Mouse (Mus musculus) frontal cortex, postnatal 25 days (tissue): ENCODE measurements at regions not wholly inside any gene's neighbourhood (a gene's known extent, or its start where the extent isn't known, plus 50 kb on each side); places are given as distances from the start of the nearest gene placed in this dataset.

ENCODE experiments used
- DNase-seq, 2 experiments: peaks; one replicate each; pipeline ENCODE4 v3.0.0; 2022; ENCODE audit warnings: low spot score in 2 of 2

DNA sequence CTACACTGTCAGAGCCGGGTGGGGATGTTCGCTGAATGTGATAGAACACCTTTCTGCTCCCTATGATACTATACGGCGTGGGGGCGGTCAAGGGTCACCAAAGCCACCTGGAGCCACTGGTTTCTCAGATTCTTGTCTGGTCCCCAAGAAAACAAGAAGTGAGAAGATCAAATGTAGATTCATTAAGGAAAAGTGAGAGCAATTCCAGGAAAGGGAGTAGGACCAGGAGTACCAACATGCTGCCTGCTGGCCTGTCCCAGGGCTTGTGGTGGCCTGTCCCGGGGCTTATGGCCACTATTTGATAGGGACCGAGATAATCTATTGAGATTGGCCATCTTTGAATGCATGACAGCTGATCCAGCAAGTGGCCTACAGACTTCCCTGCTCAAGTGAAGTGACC lies 58.8 kb upstream of the Fut8 start:
- no peak for DNase-seq

DNA sequence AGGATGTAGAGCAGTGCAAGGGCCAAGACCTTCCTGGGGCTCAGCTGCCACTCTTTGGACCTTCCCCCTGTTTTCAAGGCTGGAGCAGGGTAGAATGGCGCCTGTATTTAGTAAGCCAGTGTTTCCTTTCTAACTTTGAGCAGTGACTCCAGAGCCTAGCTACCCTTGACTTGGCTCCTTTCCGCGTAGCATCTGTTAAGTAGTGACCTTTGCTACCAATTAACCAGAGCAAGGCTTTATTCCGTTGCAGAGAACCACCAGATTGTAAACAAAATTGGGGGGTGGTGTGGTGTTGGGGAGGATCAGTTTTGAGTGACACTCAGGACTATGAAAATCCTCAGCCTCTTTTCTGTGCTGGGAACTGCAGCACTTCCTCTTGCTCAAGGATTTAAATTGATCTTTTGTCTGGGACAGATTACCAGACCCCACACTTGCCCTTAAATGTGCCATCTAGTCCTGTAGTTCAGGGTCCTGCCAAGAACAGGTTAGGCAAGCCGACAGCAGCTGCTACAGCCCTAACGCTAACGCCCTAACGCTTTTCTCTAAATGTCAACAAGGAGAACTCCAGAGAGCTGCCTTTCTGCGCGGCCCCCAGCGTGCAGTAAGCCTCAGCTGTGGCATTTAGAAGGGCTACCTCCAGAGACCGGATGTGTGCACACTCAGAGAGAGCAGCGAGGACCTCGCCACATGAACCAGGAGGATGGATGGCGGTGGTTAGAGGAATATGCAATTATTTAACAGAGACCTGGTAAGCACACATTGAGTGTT lies 59.9 kb upstream of the Fut8 start:
- no peak for DNase-seq

DNA sequence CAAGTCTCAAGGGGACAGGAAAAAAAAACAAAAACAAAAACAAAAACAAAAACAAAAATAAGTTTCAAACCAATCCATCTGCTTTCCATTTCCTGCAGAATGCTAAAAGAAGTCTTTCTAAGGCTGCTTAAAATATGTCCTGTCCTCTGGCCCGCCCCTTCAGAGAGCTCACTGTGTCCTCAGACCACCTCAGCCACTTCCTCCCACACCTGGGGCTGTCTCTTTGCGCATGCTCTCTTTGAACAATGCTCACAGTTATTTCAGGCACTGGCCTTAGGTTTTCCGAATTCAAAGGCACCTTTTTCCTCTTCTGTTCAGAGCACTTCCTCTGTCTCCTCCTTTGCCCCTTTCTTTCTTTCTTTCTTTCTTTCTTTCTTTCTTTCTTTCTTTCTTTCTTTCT lies 60.6 kb upstream of the Fut8 start:
- no peak for DNase-seq

DNA sequence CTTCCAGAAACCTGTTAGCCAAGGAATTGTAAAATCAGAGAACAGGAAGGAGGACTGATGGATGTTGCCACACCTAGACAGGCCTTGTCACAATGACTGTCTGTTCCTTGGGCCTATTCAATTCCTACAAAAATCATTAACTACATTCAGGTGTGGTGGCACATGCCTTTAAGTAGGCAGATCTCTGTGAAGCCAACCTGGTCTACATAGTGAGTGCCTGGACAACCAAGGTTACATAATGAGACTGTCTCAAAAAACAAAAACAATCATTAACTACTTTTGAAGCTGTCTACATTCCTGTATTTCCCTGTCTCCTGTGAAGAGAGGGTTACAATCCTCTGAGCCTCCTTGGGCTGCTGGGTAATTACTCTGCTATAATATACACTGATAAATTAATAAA lies 63.9 kb upstream of the Fut8 start:
- no peak for DNase-seq

DNA sequence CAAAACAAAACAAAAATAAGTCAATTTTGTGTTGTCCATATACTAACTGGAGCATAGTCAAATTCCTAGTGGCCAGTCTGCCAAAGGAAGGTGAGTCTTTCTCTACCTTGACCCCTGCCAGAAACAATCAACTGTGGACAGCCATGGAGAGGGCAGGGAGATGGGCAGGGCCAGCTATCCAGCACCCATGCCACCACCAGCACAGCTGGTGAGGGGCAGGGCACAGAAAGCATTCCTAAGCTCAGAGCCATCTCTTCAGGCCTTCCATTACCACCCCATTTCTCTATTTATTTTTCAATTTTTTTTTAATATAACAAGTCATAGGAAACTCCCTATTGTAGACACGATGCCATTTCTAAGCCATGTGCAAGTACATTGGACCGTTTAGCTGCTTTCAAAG lies 65.4 kb upstream of the Fut8 start:
- DNase-seq: no peak

DNA sequence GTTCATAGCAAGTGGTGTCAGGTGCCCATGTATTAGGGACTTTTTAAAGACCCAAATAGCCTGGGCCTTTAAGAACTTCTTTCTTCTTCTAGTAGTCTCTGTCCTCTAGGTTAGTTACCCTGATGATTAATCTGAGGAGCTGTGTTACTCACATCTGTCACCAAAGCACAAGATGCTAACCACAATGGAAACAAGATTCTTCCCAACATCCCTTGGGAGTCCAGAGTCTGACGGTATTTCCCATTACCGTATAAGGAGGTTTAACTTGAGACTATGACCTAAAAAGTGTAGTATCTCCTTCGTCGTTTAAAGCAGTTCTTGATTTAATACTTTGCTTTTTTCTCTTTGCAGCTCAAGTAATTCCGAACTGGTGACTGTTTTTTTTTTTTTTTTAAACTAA lies 67.7 kb upstream of the Fut8 start:
- DNase-seq: no peak

DNA sequence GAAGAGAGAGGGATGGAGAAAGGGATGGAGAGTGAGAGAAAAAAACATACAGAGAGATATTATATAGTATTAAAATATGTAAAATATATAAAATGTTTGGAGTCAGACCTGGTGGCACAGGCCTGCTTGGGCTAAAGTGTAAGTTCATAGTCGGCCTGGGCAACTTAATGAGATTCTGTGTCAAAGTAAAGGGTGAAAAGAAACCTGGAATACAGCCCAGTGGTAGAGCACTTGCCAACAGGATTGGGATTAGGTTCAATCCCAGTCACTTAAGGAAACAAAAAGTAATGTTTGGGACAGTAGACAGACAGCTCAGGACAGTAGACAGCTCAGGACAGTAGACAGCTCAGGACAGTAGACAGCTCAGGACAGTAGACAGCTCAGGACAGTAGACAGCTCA lies 69.6 kb upstream of the Fut8 start:
- no peak for DNase-seq

DNA sequence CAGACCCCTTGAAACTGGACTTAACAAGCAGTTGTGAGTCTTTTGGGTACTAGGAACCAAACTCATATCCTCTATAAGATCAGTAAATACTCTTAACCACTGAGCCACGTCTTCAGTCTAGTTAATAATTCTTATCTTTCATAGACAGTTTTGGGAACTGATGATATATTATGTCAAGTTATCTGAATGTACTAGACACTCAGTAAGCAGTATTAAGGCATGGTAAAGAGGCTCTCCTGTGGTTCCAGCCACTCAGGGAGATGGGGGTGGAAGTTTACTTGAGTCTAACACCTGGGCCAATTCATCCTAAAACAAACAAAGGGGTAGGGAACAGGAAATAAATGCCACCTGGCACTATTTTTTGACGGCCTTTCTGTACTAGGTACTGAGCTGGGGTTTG lies 81.2 kb upstream of the Fut8 start:
- no peak for DNase-seq

DNA sequence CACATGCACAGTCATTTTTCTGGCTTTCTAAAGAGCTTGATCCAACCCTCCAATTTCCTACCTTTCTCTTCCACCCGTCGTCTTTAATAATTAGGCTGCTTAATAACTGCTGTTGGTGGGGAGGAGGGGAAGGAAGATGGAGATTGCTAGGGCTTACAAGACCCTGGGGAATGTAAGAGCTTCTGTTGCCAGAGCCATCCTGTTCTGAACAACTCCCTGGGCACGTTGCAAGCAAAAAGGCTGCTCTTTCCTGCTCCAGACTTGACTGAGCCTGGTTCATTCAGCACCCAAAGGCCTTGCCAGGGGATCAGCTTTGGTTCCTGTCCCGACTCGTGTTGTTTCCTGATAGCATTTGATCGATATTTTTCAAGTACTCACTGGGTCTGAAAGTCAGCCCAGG lies 82.3 kb upstream of the Fut8 start:
- no peak for DNase-seq

DNA sequence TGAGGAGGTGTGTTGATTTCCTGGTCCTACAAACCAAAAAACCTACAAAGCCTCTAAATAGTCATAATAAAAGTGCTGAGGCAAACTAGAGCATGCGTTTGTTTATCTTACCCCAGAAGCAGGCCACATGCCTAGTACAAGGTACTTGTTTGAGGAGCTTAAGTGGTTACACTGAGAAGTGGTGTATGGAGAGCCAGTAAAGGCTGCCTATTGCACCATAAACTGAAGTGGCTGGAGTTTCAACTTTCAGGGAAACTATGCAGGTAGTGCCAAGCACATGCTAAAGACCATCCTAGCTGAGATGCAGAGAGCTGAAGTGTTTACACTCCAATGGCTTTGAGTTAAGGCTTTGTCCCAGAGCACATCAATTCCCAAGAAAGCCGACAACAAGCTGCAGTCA lies 86.5 kb upstream of the Fut8 start:
- no peak for DNase-seq

DNA sequence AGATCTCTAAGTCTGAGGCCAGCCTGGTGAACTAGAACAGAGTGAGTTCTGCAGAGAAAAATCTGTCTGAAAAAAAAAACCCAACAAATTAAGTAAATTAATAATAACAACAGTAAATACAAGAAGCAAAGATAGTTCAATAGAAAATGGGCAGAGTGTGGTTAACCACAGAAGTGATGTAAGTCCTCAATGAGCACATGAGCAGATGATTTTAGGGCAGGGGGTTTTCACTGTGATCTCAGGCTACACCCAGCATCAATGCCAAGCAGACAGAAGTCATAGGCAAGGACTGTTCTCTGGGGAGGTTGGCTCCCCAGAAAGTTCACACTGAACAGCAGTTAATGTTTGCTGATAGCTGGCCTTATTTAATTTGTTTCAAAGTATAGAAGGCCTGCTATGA lies 88.1 kb upstream of the Fut8 start:
- no peak for DNase-seq

DNA sequence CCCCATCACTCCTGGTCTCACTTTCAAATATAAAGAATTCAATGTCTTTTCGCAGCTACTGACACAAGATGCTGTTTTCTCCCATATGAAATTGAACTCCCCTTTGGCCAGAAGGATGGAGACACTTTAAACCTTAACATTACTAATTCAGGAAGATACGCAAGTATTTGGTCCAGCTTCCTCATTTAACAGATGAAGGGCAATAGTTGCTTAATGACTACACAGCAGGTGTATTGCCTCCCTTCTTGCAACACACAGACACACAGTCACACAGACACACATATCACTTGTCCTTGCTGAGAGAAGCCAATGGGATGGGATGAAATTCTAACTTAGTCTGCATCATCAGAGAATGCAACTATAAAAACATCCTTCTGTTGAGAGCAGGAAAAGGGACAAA lies 89.8 kb upstream of the Fut8 start:
- no peak for DNase-seq

DNA sequence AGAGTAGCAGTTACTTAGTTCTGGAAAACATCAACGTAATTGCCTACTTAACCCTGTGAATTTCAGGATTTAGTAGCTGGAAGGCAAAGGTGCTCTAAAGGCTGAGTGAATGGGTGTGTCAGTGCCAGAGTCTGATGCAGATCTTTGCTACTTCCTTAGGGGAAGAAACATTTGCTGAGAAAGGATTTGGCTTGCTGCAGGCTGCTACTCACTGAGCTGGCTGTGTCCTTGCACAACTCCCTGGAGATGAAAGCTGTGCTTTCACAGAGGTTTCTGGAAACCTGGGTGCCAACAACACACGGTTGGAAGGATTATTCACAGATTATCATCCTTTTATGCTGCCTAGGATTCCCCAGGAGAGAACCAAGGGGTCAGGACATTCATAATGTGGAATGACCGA lies 94.0 kb upstream of the Fut8 start:
- no peak for DNase-seq

DNA sequence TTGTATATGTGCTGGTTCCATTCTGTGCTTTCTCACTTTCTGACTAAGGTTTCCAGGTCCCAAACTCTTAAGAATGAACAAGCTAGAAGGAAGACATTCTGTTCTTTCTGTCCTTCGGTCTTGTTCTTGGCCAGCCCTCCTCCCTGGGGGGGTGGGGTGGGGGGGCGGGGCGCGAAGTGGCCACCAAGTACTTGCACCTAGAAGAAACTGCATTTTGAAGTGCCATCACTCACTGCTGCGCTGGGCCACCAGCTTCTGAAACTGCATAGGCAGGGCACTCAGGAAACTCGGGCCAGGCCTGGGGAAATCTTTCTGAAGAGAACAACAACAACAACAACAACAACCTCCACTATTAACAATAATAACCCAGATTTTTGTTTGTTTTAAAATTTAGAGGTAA lies 94.4 kb upstream of the Fut8 start:
- no peak for DNase-seq

DNA sequence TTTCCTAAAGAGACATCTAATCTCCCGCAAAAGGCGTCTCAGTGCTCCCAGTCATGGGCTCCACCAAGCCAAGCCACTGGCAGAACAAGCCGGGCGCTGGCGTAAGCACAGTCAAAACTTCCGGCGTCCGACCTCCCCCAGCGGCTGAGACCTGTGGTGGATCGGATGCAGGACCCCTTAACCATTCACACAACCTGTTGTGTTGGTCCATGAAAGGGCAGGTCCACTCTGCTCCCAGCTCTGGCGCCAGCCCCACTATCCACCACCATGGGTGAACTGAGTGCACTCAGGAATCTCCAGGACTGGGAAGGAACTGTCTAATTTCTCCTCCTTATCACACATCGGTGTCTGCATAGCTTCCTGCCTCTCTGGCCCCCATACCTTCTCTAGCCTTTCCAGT lies 94.8 kb upstream of the Fut8 start:
- no peak for DNase-seq

DNA sequence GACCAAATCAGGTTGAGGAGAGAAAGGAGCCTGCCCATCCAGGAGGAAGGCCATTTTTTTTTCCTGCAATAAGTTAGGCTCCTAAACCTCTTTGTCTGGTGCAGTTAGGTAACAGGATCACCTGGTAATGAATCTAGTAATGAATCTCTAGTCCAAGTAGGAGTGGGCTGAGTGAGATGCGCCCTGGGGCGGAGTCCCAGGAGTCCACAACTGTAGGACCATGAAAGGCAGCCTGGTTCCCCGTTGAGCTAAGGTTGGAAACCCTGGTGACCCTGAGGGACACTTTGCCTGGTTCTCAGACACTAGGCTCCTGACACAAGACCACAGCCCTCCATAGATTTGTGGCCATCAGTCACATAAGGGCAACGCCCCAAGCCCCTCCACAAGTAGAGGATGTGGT lies 95.7 kb upstream of the Fut8 start:
- DNase-seq: no peak

DNA sequence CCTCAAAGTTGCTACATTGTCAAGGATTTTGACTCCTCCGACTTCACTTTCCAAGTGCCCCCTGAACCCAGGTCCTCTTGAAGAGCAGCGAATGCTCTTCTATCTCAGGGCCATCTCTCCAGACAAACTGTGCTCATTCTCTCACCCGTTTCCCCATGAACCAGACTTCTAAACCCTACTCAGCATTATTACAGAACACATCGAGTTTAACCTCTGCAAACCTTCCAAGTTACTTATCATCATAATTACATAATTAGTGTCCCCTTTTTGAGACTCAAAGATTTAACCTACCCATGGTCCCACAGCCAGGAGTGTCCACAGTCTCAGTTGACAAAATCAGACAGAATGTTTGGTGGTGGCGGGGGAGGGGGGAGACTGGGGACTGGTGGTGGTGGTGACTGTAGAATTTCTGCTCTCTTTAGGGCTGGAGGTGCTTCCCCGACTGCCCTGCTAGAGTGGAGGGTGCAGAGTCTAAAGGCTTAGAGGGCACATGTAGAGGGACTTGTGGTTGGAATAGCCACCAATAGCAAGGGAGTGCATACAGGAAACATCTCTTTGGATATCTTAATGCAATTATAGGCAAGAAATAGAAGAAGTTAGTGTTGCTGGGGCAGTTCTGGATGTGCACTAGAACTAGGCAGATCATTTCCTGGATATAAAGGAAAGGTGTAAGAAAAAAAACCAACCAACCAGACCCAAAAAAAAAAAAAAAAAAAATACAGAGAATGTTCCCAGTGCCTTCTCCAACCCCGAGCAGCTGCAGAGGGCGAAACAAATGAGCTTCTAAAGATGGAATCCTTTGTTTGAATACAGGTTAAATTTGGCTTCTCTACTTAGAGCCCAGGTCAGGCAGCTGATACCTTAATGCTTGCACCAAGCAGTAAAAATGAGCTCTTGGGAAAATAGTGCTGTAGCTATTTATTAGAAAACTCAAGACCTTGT lies 96.4 kb upstream of the Fut8 start:
- DNase-seq: no peak

DNA sequence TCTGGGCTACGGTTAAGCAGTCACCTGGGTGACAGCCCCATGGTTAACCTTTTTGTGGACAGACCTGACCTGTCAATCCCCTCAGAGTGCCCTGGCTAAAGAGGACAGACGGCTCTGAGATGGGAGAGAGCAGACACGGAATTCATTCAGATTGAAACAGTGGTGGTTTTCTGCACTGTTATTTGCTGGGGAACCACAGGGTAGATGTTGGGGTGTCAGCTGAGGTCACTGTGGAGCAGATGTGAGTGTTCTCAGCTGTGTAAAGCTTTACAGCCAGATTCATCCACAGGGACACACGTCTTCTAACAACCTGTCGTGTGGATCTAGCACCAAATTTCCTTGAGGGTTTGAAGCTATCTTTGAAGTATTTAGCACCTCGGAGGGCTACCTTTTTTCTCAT lies 97.3 kb upstream of the Fut8 start:
- DNase-seq: no peak

DNA sequence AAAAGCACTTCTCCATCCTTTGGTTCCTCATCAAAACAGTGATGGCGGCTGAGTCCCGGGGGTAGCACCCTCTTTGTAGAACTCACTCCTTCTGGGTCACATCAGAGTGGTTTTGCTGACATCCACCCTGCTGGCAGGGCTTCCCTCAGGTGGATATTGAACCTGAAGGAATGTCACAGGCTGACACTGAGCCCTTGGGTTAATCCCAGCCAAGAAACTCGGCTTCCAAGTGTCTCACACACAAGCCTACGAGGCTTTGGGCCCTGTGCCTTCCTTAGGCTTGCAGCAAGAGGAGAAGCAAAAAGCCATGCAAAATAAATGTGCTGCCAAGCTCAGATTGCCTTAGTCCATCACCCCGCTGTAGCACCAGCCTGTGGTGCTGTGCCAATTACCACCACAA lies 97.8 kb upstream of the Fut8 start:
- no peak for DNase-seq

DNA sequence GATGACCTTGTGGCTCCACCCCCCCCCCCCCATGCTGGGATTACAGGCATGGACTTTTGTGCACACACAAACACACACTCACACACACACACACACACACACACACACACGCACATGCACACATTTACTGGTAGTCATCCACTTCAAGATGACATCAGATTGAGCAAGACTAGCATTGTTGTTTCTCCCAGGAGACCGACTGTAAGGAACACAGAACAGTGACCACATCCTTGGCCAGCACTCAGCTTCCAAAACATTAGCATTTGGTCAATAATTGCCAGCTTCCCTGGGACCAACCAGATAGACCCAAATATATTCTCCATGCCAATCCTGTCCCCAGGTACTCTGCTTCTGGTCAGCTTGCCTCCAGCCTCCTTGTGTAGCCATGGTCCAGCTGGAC lies 98.2 kb upstream of the Fut8 start:
- no peak for DNase-seq

DNA sequence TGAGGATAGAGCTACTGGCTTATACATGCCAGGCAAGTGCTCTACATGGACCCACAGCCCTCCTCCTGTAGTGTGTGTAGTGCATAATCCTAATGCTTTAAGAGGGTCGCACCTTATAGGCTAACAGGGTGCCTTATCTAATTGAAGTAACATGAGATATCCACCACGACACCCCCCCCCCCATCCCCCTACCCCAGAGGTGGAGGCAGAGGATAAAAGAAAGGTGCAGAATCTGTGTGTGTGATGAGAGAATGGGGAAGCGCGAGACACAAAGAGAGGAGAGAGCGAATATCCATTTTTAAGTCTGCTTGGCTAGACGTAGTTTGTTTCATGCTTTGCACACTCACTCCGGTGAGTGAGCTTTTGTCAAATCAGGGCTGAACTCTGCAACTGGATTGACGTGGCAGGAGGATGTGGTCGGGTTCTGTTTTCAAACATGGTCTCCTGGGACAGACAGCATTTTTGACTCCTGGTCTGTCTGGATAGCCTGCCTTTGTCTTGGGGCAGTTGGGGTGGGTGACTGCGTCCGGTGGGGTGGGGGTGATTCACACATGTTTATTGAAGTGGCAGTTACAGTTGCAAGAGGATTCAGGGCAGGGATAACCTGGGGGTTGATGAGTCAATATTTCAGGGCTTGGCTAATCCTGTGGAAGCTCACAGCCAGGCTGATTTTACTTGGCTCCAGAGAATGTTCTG lies 99.3 kb upstream of the Fut8 start:
- DNase-seq: no peak

DNA sequence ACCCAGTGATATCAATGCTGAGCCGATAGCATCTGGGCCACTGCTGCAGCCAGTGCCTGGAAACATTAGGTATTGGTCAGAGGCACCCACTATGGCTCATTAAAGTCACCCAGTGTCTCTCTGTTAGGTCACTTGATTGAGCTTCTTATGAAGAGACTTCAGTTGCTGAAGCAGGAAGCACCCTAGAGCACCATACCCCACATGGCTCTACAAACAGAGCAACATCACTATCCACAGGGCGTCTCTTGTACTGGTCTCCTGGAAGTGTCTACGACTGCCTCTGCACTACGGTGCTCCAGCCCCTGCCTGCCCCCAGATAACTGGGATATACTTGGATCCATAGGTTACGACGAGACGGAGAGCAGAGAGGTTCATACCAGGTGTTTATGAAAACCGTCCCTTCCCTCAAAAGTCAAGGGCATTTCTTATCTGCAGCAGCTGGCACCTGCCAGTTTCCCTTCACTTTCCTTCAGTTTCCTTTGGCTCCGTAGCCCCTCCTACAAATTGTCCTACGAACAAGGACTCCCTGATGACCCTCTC lies 100.6 kb upstream of the Fut8 start:
- DNase-seq: no peak
